Mouse (Mus musculus): ENCODE results near the gene Cryaa. TPM values are rescaled to one million over a fixed set of nuclear protein-coding genes. Genes with fewer than 3 reads are reported as not detected.

Gene Cryaa
- polyA plus RNA-seq, 1 experiment = 2.2 TPM

DNA sequence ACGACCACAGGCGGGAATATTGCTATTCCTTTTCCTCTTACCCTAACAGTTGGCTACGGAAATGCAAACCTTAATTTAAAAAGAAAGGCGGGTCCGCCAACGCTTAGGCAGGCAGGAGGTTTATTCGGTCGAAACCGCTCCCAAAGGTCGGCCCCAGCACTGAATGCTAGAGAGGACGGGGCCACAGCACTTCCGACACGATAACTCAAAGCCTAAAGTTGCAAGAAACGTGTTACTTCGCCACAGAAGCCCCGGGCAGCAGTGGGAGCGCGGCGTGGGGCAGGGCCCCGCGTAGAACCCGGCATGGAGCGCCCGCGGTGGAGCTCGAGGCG is 19.5 kb upstream of the Cryaa start:
- TF ChIP-seq POLR2A (IDR thresholded peaks at IDR 0.05; ENCODE audit: control insufficient read depth, extremely low read depth, insufficient read depth, low read length, poor library complexity) (no peak), CTCF (IDR thresholded peaks at IDR 0.05; ENCODE audit: borderline replicate concordance, control insufficient read depth, extremely low read depth, insufficient read depth, low read length, poor library complexity) (no peak)
- Histone ChIP-seq H3K36me3 (ENCODE audit: control insufficient read depth, insufficient read depth, low read length) (peaks cover 18% of the 10 kb centered on the region), H3K4me1 (replicated peaks; ENCODE audit: control insufficient read depth, insufficient read depth, low read length) (peaks cover 21% of the 10 kb centered on the region), H3K4me3 (ENCODE audit: control insufficient read depth, insufficient read depth, low read length) (peak overlapping the region; percentile 75), H3K27ac (ENCODE audit: control insufficient read depth, insufficient read depth, low read length) (peak overlapping the region; percentile 17), H3K27me3 (ENCODE audit: control insufficient read depth, insufficient read depth, low read length) (no peaks in the 10 kb centered on the region)
- WGBS = under 1% methylated on average over 27 of the region's 27 CpGs
- peak; percentile 33 for DNase-seq

DNA sequence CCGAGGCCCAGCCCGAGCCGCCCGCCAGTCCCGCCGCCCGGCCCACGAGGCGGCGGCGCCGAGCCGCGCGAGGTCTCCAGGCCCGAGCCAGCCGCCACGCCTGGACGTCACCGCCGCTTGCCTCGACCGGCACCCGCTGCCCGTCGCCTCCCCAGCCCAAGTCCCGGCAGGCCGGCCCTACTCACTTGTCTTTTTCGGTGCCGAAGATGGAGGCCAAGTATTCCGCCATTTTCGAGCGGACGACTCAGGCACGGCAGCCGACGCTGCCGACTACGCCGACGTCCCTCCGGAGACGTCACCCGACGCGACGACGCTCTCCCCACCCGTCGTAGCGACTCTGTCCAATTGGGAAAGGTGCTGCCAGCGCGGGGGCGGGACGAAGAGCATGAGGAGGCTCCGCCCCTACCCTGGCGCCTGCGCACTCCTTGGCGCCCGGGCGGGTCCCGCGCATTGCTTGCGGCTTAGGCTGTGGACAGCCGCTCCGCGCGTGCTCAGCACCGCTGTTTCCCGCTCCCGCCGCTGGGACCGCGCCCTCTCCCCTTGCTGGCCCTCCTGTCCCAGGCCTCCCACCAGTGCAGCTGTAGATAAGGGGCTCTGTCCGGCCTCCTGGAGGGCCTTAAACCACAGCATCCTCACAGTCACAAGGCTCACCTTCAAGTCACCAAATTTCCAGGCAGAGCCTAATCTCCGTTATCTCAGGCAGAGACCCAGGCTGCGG is 19.0 kb upstream of the Cryaa start, which contains the start of gene U2af1:
U2af1 (minus strand) TSS at position 425 of the 718 bp plus-strand sequence.
- Histone ChIP-seq H3K27me3 (ENCODE audit: control insufficient read depth, insufficient read depth, low read length) (no peaks in the 10 kb centered on the region), H3K36me3 (ENCODE audit: control insufficient read depth, insufficient read depth, low read length) (peaks cover 14% of the 10 kb centered on the region), H3K4me3 (ENCODE audit: control insufficient read depth, insufficient read depth, low read length) (peak within 1 kb of the TSS; percentile 75), H3K27ac (ENCODE audit: control insufficient read depth, insufficient read depth, low read length) (peak within 1 kb of the TSS; percentile 17), H3K4me1 (replicated peaks; ENCODE audit: control insufficient read depth, insufficient read depth, low read length) (peaks cover 17% of the 10 kb centered on the region)
- WGBS = under 1% methylated on average over 77 of the region's 77 CpGs
- peak; percentile 98 for DNase-seq
- peak; percentile 51 for TF ChIP-seq CTCF (IDR thresholded peaks at IDR 0.05; ENCODE audit: borderline replicate concordance, control insufficient read depth, extremely low read depth, insufficient read depth, low read length, poor library complexity)
- peak; percentile 66 for TF ChIP-seq POLR2A (IDR thresholded peaks at IDR 0.05; ENCODE audit: control insufficient read depth, extremely low read depth, insufficient read depth, low read length, poor library complexity)

- Histone ChIP-seq H3K27me3 (ENCODE audit: control insufficient read depth, insufficient read depth, low read length) (no peaks in the 10 kb centered on the region), H3K4me1 (replicated peaks; ENCODE audit: control insufficient read depth, insufficient read depth, low read length) (peaks cover 8% of the 10 kb centered on the region), H3K36me3 (ENCODE audit: control insufficient read depth, insufficient read depth, low read length) (no peaks in the 10 kb centered on the region), H3K4me3 (ENCODE audit: control insufficient read depth, insufficient read depth, low read length) (no peak overlapping the region), H3K27ac (ENCODE audit: control insufficient read depth, insufficient read depth, low read length) (no peak overlapping the region)
- no peak for DNase-seq
- WGBS = 90% methylated on average over 8 of the region's 8 CpGs
- TF ChIP-seq CTCF (IDR thresholded peaks at IDR 0.05; ENCODE audit: borderline replicate concordance, control insufficient read depth, extremely low read depth, insufficient read depth, low read length, poor library complexity) (no peak), POLR2A (IDR thresholded peaks at IDR 0.05; ENCODE audit: control insufficient read depth, extremely low read depth, insufficient read depth, low read length, poor library complexity) (no peak)
These were observed 16.9 kb upstream of the Cryaa start for GRCm38 (mm10) chr17:31660661-31661250.

GRCm38 (mm10) chr17:31662855-31663254 is 14.8 kb upstream of the Cryaa start:
- no peak overlapping the region for H3K27ac ChIP-seq (ENCODE audit: control insufficient read depth, insufficient read depth, low read length)
- TF ChIP-seq CTCF (IDR thresholded peaks at IDR 0.05; ENCODE audit: borderline replicate concordance, control insufficient read depth, extremely low read depth, insufficient read depth, low read length, poor library complexity) (no peak), POLR2A (IDR thresholded peaks at IDR 0.05; ENCODE audit: control insufficient read depth, extremely low read depth, insufficient read depth, low read length, poor library complexity) (no peak)

GRCm38 (mm10) chr17:31664760-31665159 is 12.8 kb upstream of the Cryaa start:
- Histone ChIP-seq H3K36me3 (ENCODE audit: control insufficient read depth, insufficient read depth, low read length) (no peaks in the 10 kb centered on the region), H3K4me3 (ENCODE audit: control insufficient read depth, insufficient read depth, low read length) (no peak overlapping the region), H3K27me3 (ENCODE audit: control insufficient read depth, insufficient read depth, low read length) (no peaks in the 10 kb centered on the region), H3K4me1 (replicated peaks; ENCODE audit: control insufficient read depth, insufficient read depth, low read length) (0 out of 2 replicates have a peak, but pooled peaks cover 2% of the 10 kb centered on the region), H3K27ac (ENCODE audit: control insufficient read depth, insufficient read depth, low read length) (no peak overlapping the region)
- TF ChIP-seq POLR2A (IDR thresholded peaks at IDR 0.05; ENCODE audit: control insufficient read depth, extremely low read depth, insufficient read depth, low read length, poor library complexity) = no peak
- TF ChIP-seq CTCF (IDR thresholded peaks at IDR 0.05; ENCODE audit: borderline replicate concordance, control insufficient read depth, extremely low read depth, insufficient read depth, low read length, poor library complexity) = peak; percentile 96
- WGBS = 4% methylated on average over 4 of the region's 4 CpGs
- DNase-seq = peak; percentile 89

More at GRCm38 (mm10) chr17:31662855-31663254, 14.8 kb upstream of the Cryaa start:
- H3K36me3 ChIP-seq (ENCODE audit: control insufficient read depth, insufficient read depth, low read length) = no peaks in the 10 kb centered on the region
- no peak overlapping the region for H3K4me3 ChIP-seq (ENCODE audit: control insufficient read depth, insufficient read depth, low read length)
- peaks cover 4% of the 10 kb centered on the region for H3K4me1 ChIP-seq (replicated peaks; ENCODE audit: control insufficient read depth, insufficient read depth, low read length)
- H3K27me3 ChIP-seq (ENCODE audit: control insufficient read depth, insufficient read depth, low read length) = no peaks in the 10 kb centered on the region
- DNase-seq = no peak

GRCm38 (mm10) chr17:31668306-31668705 is 9.3 kb upstream of the Cryaa start:
- DNase-seq = no peak
- H3K27me3 ChIP-seq (ENCODE audit: control insufficient read depth, insufficient read depth, low read length) = no peaks in the 10 kb centered on the region
- no peaks in the 10 kb centered on the region for H3K36me3 ChIP-seq (ENCODE audit: control insufficient read depth, insufficient read depth, low read length)
- WGBS = 54% methylated on average over 9 of the region's 9 CpGs
- H3K4me3 ChIP-seq (ENCODE audit: control insufficient read depth, insufficient read depth, low read length) = no peak overlapping the region
- 0 out of 2 replicates have a peak, but pooled peaks cover 2% of the 10 kb centered on the region for H3K4me1 ChIP-seq (replicated peaks; ENCODE audit: control insufficient read depth, insufficient read depth, low read length)
- TF ChIP-seq CTCF (IDR thresholded peaks at IDR 0.05; ENCODE audit: borderline replicate concordance, control insufficient read depth, extremely low read depth, insufficient read depth, low read length, poor library complexity) (no peak), POLR2A (IDR thresholded peaks at IDR 0.05; ENCODE audit: control insufficient read depth, extremely low read depth, insufficient read depth, low read length, poor library complexity) (no peak)
- H3K27ac ChIP-seq (ENCODE audit: control insufficient read depth, insufficient read depth, low read length) = no peak overlapping the region

All from thymus, adult 2 months (tissue).